Mouse (Mus musculus) cerebellum, adult 2 months (tissue): ENCODE measurements around the gene Eif4ebp2.

Experiments
- CTCF ChIP-seq: fragments of 200-500 bp; IDR thresholded peaks from 2 replicates; pipeline ENCODE4 v1.5.1; 2011; ENCODE audit warnings: low read depth, mild to moderate bottlenecking, control low read depth, low read length, moderate library complexity, borderline replicate concordance; ENCODE audit not compliant: insufficient read depth
- POLR2A ChIP-seq: fragments of 200-500 bp; IDR thresholded peaks from 2 replicates; pipeline ENCODE4 v1.6.1; 2011; ENCODE audit warnings: low read length, control low read depth, borderline replicate concordance; ENCODE audit not compliant: insufficient read depth

GRCm38 (mm10) chr10:61422861-61423260 is 29.6 kb downstream of the Eif4ebp2 start:
- TF ChIP-seq CTCF = no peak
- no peak for TF ChIP-seq POLR2A
